Mouse (Mus musculus) cerebellum, adult (tissue): Measurements from ENCODE around the gene Snrnp35.

Experiments used
- ATAC-seq: cut with Nextera tagmentation; 2 replicates; pipeline ENCODE4 v1.9.2; 2017; ENCODE audit warnings: mild to moderate bottlenecking, moderate library complexity, mixed read lengths; ENCODE audit not compliant: insufficient number of reproducible peaks, low FRiP score, low TSS enrichment

Gene Snrnp35

DNA sequence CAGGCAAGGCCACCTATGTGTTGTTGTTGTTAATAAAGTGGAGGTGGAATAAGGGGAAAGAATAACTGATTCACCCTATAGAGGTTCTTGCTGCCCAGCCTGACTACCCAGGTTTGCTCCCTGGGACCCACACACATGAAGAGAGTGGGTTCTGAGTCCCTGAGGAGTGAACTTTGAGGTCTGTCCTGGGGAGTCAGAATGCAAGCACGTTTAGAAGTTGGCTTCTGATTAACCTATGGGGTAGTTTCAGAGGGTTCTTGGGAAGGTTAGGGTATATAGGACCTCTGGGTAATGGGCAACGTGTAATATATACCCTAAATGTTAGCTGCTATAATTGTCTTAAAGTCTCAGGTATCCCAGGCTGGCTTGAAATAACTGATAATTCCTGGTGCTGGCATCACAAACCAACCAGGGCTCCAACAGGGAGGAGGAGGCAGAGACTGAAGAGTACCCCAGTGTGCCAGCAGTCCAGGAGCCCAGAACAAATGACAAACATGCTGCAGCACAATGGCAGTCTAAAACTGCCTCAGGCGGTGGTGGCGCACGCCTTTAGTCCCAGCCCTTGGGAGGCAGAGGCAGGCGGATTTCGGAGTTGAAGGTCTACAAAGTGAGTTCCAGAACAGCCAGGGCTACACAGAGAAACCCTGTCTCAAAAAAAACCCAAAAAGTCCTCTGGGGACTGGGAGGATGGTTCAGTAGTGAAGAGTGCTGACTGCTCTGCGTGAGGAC, 20.5 kb upstream of the Snrnp35 start:
- ATAC-seq = no peak

DNA sequence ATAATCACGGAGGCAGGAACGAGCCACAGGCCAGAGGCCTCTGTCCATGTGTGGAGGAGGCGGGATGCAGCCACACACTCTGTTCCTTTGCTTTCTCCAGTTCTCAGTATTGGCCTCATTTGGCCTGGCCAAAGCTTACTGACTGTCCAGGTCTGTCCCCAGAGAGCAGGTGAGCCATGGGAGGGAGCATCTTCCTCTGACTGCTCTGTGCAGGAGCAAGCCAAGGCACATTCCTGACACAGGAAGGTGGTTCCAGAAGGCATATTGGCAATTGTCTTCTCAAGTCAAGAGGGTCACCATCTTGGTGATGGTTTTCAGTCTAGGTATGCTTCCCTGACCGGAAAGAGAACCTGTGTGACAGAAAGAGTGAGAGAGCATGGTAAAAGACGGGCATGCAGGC, 19.5 kb upstream of the Snrnp35 start:
- no peak for ATAC-seq

DNA sequence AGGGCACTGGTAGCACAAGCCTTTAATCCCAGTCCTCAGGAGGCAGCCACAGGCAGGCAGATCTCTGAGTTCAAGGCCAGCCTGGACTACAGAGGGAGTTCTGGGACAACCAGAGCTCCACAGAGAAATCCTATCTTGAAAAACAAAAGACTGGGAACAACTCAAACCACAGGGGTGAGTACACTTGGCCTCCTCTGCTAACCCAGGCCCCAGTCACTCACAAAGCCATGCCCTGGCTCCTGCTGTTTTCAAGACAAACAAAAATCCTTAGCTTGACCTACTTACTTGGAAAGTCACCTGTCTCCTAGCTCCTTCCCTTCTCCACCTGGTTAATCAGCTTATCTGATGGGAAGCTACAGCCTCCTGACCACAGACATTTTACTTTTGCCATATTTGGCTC, 18.0 kb upstream of the Snrnp35 start:
- ATAC-seq = no peak

DNA sequence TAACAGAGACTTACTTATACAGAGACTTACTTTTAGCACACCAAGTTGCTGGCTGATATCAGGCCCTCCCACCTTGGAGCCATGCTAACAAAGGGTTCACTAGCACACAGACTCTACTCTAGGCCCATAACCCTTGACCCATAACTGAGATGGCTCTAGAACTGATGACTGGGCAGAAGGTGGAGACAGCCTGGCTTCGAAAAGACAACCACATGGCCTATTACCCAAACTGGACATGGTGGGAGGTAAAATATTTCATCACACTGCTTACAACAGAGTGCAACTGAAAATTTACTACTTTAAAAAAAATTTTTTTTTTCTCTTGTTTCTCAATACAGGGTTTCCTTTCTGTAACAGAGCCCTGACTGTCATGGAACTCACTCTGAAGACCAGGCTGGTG, 15.2 kb upstream of the Snrnp35 start:
- no peak for ATAC-seq

DNA sequence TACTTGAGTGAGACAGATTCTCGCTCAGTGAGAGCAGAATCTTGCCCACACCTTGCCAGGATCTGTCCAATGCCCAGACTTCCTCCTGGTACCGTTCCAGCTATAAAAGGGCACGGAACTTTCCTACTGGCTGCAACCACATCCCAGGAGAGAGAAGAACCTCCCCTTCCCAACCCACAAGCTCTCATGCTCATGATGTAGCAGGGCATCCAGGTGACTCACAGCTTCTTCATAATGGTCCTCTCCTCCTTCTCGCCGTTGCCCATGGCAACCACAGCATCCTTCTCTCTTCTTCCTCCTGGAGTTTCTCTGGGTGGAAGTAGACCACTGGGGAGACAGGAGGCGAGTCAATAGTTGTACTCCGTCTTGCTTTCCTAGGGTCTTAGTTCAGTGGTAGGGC, 14.6 kb upstream of the Snrnp35 start:
- no peak for ATAC-seq

DNA sequence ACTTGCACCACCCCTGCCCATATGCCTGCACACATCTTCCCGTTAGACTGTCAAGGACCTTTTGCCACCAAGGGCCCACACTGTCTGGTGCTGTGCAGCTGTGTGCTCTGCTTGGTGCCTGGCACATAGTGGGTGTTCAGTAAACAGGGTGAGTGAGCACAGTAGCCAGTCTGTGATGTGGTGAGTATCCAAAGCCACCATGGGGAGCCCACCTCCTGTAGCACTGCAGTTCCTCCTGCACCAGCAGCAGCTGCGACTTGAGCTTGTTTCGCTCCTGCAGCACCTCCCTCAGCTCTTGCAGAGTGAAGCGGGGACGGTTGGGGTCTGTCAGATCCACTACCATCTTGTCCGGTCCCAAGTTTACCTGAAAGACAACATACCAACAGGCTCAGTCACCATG, 13.4 kb upstream of the Snrnp35 start:
- ATAC-seq = no peak

DNA sequence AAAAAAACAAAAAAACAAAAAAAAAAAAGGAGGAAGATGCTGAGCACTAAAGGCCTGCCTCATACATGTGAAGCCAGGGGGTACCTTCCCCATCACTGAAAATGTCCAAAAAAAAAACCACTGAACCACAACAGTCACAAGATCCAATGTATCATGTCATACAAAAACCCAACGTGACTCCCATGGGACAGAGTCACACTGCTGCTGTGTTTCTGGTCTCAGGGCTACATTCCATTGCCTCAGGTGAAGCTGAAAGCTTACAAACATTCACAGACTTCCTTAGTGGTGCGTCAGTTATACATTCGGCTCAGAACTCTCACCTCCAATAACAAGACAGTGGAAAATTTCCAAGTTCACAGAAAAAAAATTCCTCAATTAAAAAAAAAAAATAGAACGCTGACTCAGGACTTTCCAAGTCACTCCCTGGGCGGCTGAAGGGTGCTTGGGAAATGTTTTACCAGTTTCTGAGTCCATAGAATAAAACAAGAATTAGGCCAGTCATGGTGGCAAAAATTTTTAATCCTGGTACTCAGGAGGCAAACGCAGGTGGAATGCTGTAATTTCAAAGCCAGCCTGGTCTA, 12.3 kb upstream of the Snrnp35 start:
- ATAC-seq = no peak

DNA sequence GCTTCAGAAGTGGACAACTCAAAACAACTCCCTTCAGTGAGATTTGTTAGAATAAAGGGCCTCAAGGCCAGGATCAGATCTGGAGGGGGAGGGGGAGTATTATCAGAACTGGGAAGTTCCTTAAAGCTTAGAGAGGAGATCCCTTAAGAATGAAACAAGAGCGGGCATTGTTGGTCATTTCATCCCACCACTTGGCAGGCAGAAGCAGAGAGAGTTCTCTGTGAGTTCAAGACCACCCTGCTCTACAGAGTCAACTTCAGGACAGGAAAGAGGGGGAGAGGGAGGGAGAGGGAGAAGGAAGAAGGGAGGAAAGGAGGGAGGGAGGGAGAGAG, 4.1 kb upstream of the Snrnp35 start:
- no peak for ATAC-seq

DNA sequence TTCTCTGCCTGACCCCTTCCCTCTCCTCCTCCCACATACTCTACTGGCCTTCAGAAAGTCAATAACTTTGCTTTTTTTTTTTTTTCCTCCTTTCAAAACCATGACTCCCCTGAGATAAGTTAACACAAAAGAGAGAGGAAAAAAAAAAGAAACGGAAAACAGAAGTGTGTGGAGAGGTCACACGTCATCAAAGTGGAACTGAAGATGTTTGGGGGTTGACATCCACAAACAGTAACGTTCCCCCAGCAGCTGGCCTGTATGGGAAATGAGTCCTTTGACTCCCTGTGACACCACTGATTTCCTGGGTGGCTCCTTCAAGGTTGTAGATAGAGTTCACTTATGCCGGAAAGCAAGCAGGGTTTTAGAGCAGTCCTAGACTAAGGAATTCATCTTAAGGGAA, 2.8 kb upstream of the Snrnp35 start:
- ATAC-seq = no peak

DNA sequence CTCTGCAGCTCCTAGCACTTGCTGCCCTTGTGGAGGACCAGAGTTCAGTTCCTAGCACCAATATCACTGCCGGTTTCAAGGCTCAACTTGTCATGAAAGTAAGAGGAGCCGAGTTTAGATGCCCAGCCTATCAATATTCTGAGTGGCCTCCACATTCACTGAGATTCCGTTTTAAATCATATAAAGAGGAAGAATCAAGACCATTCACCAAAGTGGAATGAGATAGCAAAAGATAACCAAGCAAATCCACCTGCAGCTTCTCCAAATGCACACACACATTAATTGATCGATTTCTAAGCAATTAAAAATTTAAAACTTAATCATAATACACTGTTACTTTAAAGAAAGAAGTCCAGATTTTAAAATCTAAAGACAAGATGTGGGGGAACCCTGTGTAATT, 1.2 kb upstream of the Snrnp35 start:
- no peak for ATAC-seq

DNA sequence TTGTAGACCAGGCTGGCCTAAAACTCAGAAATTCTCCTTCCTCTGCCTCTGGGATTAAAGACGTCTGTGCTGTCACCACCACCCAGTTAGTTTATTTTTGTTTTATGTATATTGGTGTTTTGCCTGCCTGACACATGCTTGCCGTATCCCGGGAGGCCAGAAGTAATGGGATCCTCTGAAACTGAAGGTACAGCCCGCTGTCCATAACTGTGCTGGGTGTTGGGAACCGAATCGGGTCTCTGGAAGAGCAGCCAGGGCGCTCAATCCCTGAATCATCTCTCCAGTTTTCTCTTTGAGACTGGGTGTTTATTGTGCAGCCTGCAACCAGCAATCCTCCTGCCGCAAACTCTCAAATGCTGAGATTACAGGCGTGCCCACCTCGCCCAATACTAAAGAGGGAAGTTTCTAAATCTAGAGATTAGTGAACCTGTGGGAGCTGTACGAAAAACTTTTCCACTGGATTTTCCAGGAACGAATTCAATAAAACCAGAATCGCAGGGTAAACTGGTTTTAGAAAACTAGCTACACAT, 433 bp upstream of the Snrnp35 start:
- ATAC-seq = no peak

DNA sequence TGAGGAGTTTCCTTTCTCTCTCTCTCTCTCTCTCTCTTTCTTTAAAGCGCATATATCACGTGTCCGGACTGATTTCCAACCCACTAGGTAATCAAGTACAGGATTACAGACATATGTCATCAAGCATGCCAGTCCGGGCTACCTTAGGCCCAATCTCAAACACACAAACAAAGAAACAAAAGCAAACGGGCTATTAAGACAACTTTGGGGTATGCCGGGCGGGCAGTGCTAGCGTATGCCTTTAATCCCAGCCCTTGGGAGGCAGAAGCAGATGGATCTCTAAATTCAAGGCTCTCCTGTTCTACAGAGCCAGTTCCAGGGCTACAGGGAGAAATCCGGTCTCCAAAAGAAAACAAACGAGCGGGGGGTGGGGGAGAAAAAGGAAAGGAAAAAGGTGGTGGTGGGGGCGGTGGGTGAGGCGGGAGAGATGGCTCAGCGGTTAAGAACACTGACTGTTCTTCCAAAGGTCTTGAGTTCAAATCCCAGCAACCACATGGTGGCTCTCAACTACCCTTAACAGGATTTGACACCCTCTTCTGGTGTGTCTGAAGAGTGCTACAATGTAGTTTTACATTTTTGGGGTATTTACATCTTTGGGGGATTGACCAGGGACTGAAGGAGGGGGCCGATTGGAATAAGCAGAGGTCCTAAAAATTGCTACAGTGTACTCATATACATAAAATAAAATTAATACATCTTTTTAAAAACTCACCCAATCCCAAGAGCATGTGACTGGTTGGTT, 892 bp downstream of the Snrnp35 start:
- 0 out of 2 replicates have a peak, but pooled peaks have one; percentile 20 for ATAC-seq

DNA sequence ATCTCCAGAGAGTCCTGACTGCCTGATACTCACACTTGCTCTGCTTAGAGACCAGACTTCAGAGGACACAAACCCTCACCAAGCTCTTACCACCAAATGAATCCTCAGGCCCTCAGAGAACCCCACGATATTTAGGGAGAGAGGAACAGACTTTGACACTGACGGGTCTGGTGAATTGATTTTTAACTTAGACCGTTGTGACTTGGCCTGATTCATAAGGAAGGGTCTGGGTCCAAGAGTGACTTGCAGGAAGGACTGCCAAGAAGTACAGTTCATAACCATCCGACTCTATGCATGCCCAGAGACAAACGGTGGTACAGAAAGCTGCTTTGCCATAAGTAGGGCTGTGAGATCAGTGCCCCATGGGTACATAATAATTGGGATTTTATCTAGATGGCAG, 2.7 kb downstream of the Snrnp35 start:
- ATAC-seq = no peak

DNA sequence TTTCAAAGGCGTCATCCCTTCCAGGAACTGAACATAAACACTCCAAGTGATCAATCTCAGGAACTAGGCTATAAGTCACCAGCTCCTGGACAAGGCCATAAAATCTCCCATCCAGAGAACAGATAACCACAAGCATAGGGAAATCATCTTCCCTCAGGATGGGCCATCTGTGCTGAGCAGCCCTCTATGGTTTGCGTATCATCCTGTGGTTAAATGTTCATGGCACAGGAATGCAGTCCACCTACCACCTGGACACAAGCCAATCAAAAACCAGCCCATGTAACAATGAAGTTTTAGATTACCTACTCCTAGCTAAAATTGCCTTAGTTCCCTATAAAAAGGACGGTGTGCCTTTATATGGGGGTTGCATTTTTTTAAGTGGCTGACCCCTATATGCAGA, 6.0 kb downstream of the Snrnp35 start:
- ATAC-seq = no peak

DNA sequence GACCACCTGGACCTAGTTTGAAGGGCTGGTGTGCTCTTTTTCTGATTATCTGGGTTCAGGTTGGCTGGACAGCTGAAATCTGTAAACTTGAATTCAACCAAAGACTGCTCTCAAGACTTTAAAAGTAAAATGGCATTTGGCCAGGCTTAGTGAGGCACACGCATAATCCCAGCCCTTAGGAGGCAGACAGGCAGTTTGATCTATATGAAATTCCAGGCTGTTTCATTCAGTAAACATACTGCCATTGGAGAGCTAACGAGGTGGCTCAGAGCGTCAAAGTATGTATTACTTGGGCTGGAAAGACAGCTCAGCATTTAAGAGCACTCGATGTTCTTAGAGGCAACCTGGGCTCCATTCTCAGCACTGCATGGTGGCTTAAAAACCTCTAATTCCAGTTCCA, 8.8 kb downstream of the Snrnp35 start:
- ATAC-seq = no peak

DNA sequence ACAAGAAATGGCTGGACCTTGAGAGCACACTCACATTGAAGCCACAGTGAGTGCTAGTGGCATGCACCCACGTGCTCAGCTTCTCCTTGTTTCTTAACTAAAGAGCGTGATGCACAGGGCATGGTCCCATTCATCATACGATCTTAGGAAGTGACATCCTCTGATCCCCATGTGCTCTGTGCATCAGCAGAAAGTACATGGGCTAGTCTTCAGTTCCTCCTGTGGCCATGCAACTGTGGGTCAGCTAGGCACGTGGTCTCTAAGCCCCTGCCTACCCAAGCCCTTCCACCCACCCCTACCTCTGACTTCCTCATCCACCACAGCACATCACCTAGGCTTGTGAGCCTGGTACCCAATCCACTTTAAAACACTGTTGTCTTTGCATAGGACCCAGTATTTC, 9.7 kb downstream of the Snrnp35 start:
- ATAC-seq = no peak

DNA sequence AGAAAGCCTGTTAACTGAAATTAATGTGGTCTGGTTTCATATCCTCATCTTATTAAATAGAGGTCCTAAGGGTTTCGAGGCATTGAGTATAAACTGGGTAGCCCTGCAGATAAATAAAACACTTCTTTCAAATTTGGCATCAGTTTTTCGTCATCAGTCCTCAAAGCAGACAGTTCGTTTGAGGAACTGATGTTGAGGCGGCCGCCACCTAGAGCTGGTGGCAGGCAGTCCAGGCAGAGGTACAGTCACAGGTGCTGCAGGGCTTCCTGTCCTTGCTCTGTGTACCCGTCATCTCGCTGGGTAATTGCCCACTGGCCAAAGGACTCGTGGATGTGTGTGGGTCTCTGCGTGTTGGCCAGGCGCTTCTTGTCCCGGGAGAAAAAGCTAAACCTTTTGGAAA, 10.5 kb downstream of the Snrnp35 start:
- ATAC-seq = no peak

DNA sequence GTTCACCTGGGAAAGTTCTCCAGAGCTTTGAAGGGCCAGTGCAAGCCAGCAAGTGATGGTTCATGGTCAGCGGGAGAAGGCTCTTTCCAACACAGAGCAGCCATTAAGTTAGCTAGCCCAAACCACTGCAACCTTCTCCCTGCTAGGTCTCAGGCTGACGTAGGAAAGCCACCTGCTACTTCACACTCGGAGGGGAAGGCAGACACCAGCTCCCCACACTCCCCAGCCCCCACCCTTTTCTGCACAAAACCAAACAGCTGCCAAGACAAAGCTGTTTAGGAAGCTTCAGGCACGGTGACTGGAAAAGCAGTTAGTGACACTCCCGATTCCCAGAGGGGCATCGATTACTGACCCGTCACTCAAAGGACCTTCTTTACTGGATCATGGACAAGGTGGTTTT, 12.6 kb downstream of the Snrnp35 start:
- ATAC-seq = no peak

DNA sequence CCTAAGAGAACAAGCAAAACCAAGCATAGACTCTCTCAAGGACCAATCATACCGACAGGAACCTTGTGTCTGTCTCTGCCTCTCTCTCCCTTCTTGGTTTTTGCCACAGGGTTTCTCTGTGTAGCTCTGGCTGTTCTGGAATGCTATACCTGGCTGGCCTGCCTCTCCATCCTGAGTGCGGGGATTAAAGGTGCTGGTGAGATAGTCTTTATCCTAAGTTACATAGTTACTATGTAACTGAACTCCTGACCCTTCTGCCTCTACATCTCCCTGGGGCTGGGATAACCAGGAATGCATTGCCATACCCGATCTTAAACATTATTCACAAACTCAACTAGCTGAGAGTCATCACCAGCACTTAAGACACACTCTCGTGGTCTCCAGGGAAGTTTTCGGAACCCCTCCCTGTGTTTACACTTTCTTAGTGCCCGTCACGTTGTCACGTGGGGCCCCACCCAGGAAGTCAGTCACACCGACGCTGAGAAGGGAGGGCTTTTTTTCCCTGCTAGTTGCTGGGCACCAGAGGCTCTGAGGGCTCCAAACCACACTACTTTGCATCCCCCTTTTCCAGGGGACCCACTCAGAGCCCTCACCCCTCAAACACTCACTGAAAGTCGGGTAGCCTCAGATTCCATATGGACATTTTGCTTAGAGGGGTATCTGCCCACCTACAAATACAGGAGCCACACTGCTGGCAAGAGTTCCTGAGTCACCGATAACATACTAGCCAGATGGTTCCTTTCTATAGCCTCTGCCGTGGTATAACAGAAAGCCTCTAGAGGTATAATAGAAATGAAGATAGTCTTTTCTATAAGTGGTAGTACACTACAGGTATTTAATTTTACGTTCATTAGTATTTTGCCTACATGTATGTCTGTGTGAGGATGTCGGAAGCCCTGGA, 13.9 kb downstream of the Snrnp35 start:
- ATAC-seq = no peak

DNA sequence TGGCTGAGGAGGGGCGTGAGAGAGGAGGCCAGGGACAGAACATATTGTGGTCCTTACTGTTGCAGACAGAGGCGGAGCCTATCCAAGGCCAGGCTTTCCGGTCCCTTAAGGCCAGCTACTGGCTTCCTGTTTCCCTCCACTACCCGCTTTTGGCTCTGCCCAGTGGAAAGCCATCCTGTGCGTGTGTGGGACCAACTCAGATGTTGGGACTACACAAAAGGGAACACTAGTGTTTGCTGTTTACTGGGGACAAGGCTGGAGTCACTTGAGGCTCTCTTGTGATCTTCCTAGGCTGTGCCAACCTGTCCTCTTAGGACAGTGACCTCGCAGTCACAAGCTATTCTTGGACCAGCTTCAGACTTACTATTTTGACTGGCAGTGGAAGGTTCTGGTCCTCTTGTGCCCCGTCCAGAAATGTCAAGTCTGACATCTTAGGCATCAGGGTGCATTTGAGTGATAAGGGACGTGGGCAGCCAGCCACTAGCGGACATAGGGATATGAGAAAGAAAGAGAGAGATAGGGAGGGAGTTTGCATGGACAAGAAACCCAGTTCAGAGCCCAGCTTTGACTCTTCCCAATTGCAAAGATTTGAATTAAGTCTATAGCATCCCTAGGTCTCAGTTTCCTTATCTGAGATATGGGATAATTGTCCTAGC, 15.4 kb downstream of the Snrnp35 start:
- ATAC-seq = no peak
